Mouse (Mus musculus): ENCODE measurements at regions not wholly inside any gene's neighbourhood (a gene's known extent, or its start where the extent isn't known, plus 50 kb on each side); places are given as distances from the start of the nearest gene placed in this dataset.

DNA sequence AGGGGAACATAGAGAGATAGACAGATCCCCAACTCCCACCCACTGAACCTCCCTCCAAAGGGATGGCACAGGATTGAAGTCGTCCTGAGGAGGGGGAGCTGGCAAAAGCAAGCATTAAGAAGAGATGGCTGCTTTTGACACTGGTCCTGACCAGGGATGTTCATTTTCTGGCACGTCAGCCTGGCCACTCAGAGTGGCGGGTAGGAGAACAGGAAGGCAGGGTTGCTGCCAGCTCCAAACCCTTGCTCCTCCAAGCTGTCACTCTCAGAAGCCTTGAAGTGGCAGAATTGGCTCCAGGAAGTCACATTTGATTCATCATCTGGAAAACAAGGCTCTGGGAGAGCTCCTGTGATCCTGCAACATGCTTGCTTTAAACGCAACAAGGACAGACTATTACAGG, 94.8 kb upstream of the Sfswap start:
- TF ChIP-seq CTCF (conservative IDR thresholded peaks at IDR 0.05; ENCODE audit: insufficient read depth, insufficient read length, low read depth, low read length) (no peak), POLR2A (IDR thresholded peaks at IDR 0.05; ENCODE audit: low read depth, low read length) (no peak)

All from kidney, adult 2 months (tissue).